Mouse (Mus musculus) layer of hippocampus, adult 2 months (tissue): ENCODE data around the gene Bptf. TPM values are rescaled to one million over a fixed set of nuclear protein-coding genes. Genes with fewer than 3 reads are reported as not detected.
"Not testable (repeated sequence)": the region's sequence is repeated elsewhere in the genome, so short reads cannot be mapped to it uniquely, and the experiment has no call there.

ENCODE experiments used
- DNase-seq, 2 experiments: peaks; one replicate each; pipeline ENCODE4 v3.0.0; 2022; ENCODE audit warnings: low spot score in 2 of 2
- H3K27ac ChIP-seq: fragments of 200-600 bp; 2 replicates; pipeline ENCODE4 v1.8.1; 2022
- H3K4me3 ChIP-seq: fragments of 200-600 bp; 2 replicates; pipeline ENCODE4 v1.8.1; 2022; ENCODE audit warnings: mild to moderate bottlenecking
- CTCF ChIP-seq: fragments of 200-600 bp; conservative IDR thresholded peaks from 2 replicates; pipeline ENCODE4 v1.8.1; 2022; ENCODE audit warnings: antibody characterized with exemption, mild to moderate bottlenecking, moderate library complexity
- long read RNA-seq, 2 experiments: library from polyadenylated mRNA; stranded (forward); transcript quantifications; one replicate each; pipeline ENCODE4 v2.0.0; 2021; ENCODE audit warnings: borderline mapping rate in 2 of 2
- total RNA-seq, 2 experiments: library from RNA; stranded (reverse); gene quantifications; 2 replicates each; pipeline ENCODE4 v1.2.3; 2021

Bptf gene
- 10 to 100 TPM; 69.3 to 76.2 TPM for total RNA-seq
- long read RNA-seq, experiment 1, partial matches to known transcripts, result 1 of 27 reads
- long read RNA-seq, experiment 1, other reads (novel, unspliced or antisense), result 26 of 27 reads
- long read RNA-seq, experiment 2, partial matches to known transcripts, result 1 of 32 reads
- long read RNA-seq, experiment 2, other reads (novel, unspliced or antisense), result 31 of 32 reads

- Histone ChIP-seq H3K4me3 (peak within 1 kb of the TSS; percentile 89), H3K27ac (peak within 1 kb of the TSS; percentile 96)
- peak; percentile 88 for TF ChIP-seq CTCF
- peak; percentile 88 to 92 for DNase-seq
Observed at GRCm38 (mm10) chr11:107131749-107132421, at the start of gene Bptf. TSS of gene Bptf (minus strand) at chr11:107132127.

GRCm38 (mm10) chr11:107161215-107161614, 29.3 kb upstream of the Bptf start:
- no peak for DNase-seq
- Histone ChIP-seq H3K27ac (no peak overlapping the region), H3K4me3 (no peak overlapping the region)
- peak; percentile 21; the same call in 1 of the 2 replicates for TF ChIP-seq CTCF

- TF ChIP-seq CTCF, result peak; percentile 72
- DNase-seq, result no peak
- H3K27ac ChIP-seq, result no peak overlapping the region
Observed at GRCm38 (mm10) chr11:107159034-107159433, 27.1 kb upstream of the Bptf start.

GRCm38 (mm10) chr11:107156977-107157642, 25.2 kb upstream of the Bptf start:
- DNase-seq, result no peak
- no peak overlapping the region for H3K27ac ChIP-seq
- no peak for TF ChIP-seq CTCF
- H3K4me3 ChIP-seq, result no peak overlapping the region

More at GRCm38 (mm10) chr11:107159034-107159433, 27.1 kb upstream of the Bptf start:
- H3K4me3 ChIP-seq, result no peak overlapping the region

- DNase-seq, result no peak
- no peak for TF ChIP-seq CTCF
- Histone ChIP-seq H3K4me3 (no peak overlapping the region), H3K27ac (no peak overlapping the region)
Observed at GRCm38 (mm10) chr11:107155292-107155691, 23.4 kb upstream of the Bptf start.

- no peak for TF ChIP-seq CTCF
- no peak for DNase-seq
- H3K27ac ChIP-seq, result no peak overlapping the region
- no peak overlapping the region for H3K4me3 ChIP-seq
Observed at GRCm38 (mm10) chr11:107154431-107154830, 22.5 kb upstream of the Bptf start.

GRCm38 (mm10) chr11:107153645-107154044, 21.7 kb upstream of the Bptf start:
- Histone ChIP-seq H3K27ac (no peak overlapping the region), H3K4me3 (no peak overlapping the region)
- DNase-seq, result no peak
- TF ChIP-seq CTCF, result no peak

- no peak overlapping the region for H3K4me3 ChIP-seq
- TF ChIP-seq CTCF, result peak; percentile 75
- no peak for DNase-seq
Observed at GRCm38 (mm10) chr11:107151809-107152208, 19.9 kb upstream of the Bptf start.

GRCm38 (mm10) chr11:107143956-107144355, 12.0 kb upstream of the Bptf start:
- DNase-seq, H3K27ac ChIP-seq, H3K4me3 ChIP-seq: not testable (repeated sequence)

More at GRCm38 (mm10) chr11:107151809-107152208, 19.9 kb upstream of the Bptf start:
- no peak overlapping the region for H3K27ac ChIP-seq

GRCm38 (mm10) chr11:107142382-107142781, 10.5 kb upstream of the Bptf start:
- H3K27ac ChIP-seq, result no peak overlapping the region
- no peak for DNase-seq
- no peak for TF ChIP-seq CTCF
- no peak overlapping the region for H3K4me3 ChIP-seq

- Histone ChIP-seq H3K4me3 (no peak overlapping the region), H3K27ac (no peak overlapping the region)
- no peak for DNase-seq
- TF ChIP-seq CTCF, result no peak
Observed at GRCm38 (mm10) chr11:107140756-107141155, 8.8 kb upstream of the Bptf start.

GRCm38 (mm10) chr11:107138633-107139032, 6.7 kb upstream of the Bptf start:
- no peak overlapping the region for H3K27ac ChIP-seq
- H3K4me3 ChIP-seq, result no peak overlapping the region
- DNase-seq, result no peak
- TF ChIP-seq CTCF, result peak; percentile 69

- Histone ChIP-seq H3K4me3 (no peak overlapping the region), H3K27ac (no peak overlapping the region)
- no peak for TF ChIP-seq CTCF
- DNase-seq, result no peak
Observed at GRCm38 (mm10) chr11:107137593-107137992, 5.7 kb upstream of the Bptf start.

GRCm38 (mm10) chr11:107136458-107136857, 4.5 kb upstream of the Bptf start:
- not testable (repeated sequence) for H3K27ac ChIP-seq, DNase-seq, H3K4me3 ChIP-seq
